Mouse (Mus musculus) MEL (cell line): ENCODE measurements around the gene Smurf1. TPM values are rescaled to one million over a fixed set of nuclear protein-coding genes. Genes with fewer than 3 reads are reported as not detected.

Source experiments
- DNase-seq: peaks from one replicate; pipeline ENCODE4 v3.0.0; 2011; ENCODE audit warnings: low read depth, low spot score
- H3K27ac ChIP-seq: 2 replicates; pipeline ENCODE4 v1.5.1; 2012; ENCODE audit warnings: low read depth, mild to moderate bottlenecking, control low read depth, low read length, moderate library complexity; ENCODE audit not compliant: control insufficient read depth
- H3K27me3 ChIP-seq, 2 experiments: fragments of 150-350 bp in 1 of 2; sonication (generic) in 1 of 2; 2 replicates each; pipeline ENCODE4 v1.6.1; 2012; ENCODE audit warnings: low read length in 2 of 2, mild to moderate bottlenecking in 2 of 2, improper control_type of control experiment in 1 of 2, moderate library complexity in 1 of 2; ENCODE audit not compliant: insufficient read depth in 2 of 2, control insufficient read depth in 1 of 2
- H3K36me3 ChIP-seq, 2 experiments: 2 replicates each; pipeline ENCODE4 v1.6.1; 2012 to 2014; ENCODE audit warnings: low read length in 2 of 2, improper control_type of control experiment in 1 of 2, inconsistent platforms in 1 of 2, mild to moderate bottlenecking in 1 of 2; ENCODE audit not compliant: insufficient read depth in 2 of 2, control insufficient read depth in 1 of 2
- H3K4me1 ChIP-seq, 2 experiments: fragments of 150-350 bp in 1 of 2; sonication (generic) in 1 of 2; 2 replicates each; pipeline ENCODE4 v1.6.1; 2012; ENCODE audit warnings: low read length in 2 of 2, improper control_type of control experiment in 1 of 2, mild to moderate bottlenecking in 1 of 2; ENCODE audit not compliant: insufficient read depth in 2 of 2, control insufficient read depth in 1 of 2
- H3K4me3 ChIP-seq, 2 experiments: fragments of 150-350 bp in 1 of 2; sonication (generic) in 1 of 2; 2 replicates each; pipeline ENCODE4 v1.5.1; 2012; ENCODE audit warnings: low read depth in 2 of 2, low read length in 2 of 2, mild to moderate bottlenecking in 2 of 2, moderate library complexity in 2 of 2, control low read depth in 1 of 2, improper control_type of control experiment in 1 of 2; ENCODE audit not compliant: control insufficient read depth in 1 of 2, insufficient read depth in 1 of 2
- H3K79me2 ChIP-seq: 2 replicates; pipeline ENCODE4 v1.6.1; 2012; ENCODE audit warnings: mild to moderate bottlenecking, low read length, moderate library complexity; ENCODE audit not compliant: control insufficient read depth, poor library complexity, insufficient read depth
- H3K9ac ChIP-seq: 2 replicates; pipeline ENCODE4 v1.6.1; 2012; ENCODE audit warnings: low read depth, mild to moderate bottlenecking, control low read depth, low read length, moderate library complexity; ENCODE audit not compliant: control insufficient read depth, poor library complexity, severe bottlenecking
- H3K9me3 ChIP-seq: fragments of 150-350 bp; sonication (generic); replicated peaks from 2 replicates; pipeline ENCODE4 v1.6.1; 2012; ENCODE audit warnings: mild to moderate bottlenecking, low read length, improper control_type of control experiment, moderate library complexity; ENCODE audit not compliant: insufficient read depth
- BHLHE40 ChIP-seq: IDR thresholded peaks from 2 replicates; pipeline ENCODE4 v1.6.1; 2012; ENCODE audit warnings: low read depth, mild to moderate bottlenecking, inconsistent platforms, low read length, improper control_type of control experiment, borderline replicate concordance
- CHD1 ChIP-seq: IDR thresholded peaks from 2 replicates; pipeline ENCODE4 v1.6.1; 2012; ENCODE audit warnings: low read depth, mild to moderate bottlenecking, inconsistent platforms, low read length, improper control_type of control experiment
- CHD2 ChIP-seq: IDR thresholded peaks from 2 replicates; pipeline ENCODE4 v1.6.1; 2011; ENCODE audit warnings: low read length, improper control_type of control experiment
- CTCF ChIP-seq, 3 experiments: IDR thresholded peaks in 2 of 3; conservative IDR thresholded peaks in 1 of 3; 2 replicates each; pipeline ENCODE4 v1.5.1; 2011 to 2012; ENCODE audit warnings: low read length in 3 of 3, low read depth in 2 of 3, mild to moderate bottlenecking in 2 of 3, improper control_type of control experiment in 1 of 3, inconsistent platforms in 1 of 3, mixed read lengths in 1 of 3, moderate library complexity in 1 of 3; ENCODE audit not compliant: control insufficient read depth in 1 of 3, insufficient read depth in 1 of 3, poor library complexity in 1 of 3, severe bottlenecking in 1 of 3
- E2F4 ChIP-seq: IDR thresholded peaks from 2 replicates; pipeline ENCODE4 v1.6.1; 2011; ENCODE audit warnings: low read depth, low read length, improper control_type of control experiment, borderline replicate concordance
- ELF1 ChIP-seq: IDR thresholded peaks from 2 replicates; pipeline ENCODE4 v1.6.1; 2014; ENCODE audit warnings: low read depth, mild to moderate bottlenecking, inconsistent platforms, low read length, improper control_type of control experiment, moderate library complexity
- EP300 ChIP-seq, 2 experiments: IDR thresholded peaks; 2 replicates each; pipeline ENCODE4 v1.6.1; 2011; ENCODE audit warnings: improper control_type of control experiment in 2 of 2, low read length in 2 of 2, low read depth in 1 of 2, mild to moderate bottlenecking in 1 of 2
- ETS1 ChIP-seq: IDR thresholded peaks from 2 replicates; pipeline ENCODE4 v1.6.1; 2012; ENCODE audit warnings: low read depth, mild to moderate bottlenecking, inconsistent platforms, low read length, improper control_type of control experiment, moderate library complexity
- GABPA ChIP-seq: IDR thresholded peaks from 2 replicates; pipeline ENCODE4 v1.6.1; 2012; ENCODE audit warnings: low read depth, mild to moderate bottlenecking, inconsistent platforms, low read length, improper control_type of control experiment, moderate library complexity
- GATA1 ChIP-seq: IDR thresholded peaks from 2 replicates; pipeline ENCODE4 v1.6.1; 2011; ENCODE audit warnings: low read depth, low read length, improper control_type of control experiment
- KAT2A ChIP-seq: conservative IDR thresholded peaks from 2 replicates; pipeline ENCODE4 v1.6.1; 2012; ENCODE audit warnings: low read depth, low read length, improper control_type of control experiment, inconsistent platforms
- MAFK ChIP-seq: IDR thresholded peaks from 2 replicates; pipeline ENCODE4 v1.6.1; 2011; ENCODE audit warnings: low read depth, mild to moderate bottlenecking, low read length, improper control_type of control experiment, borderline replicate concordance
- MAZ ChIP-seq: IDR thresholded peaks from 2 replicates; pipeline ENCODE4 v1.6.1; 2012; ENCODE audit warnings: low read depth, mild to moderate bottlenecking, inconsistent platforms, low read length, improper control_type of control experiment
- MXI1 ChIP-seq: IDR thresholded peaks from 2 replicates; pipeline ENCODE4 v1.6.1; 2011; ENCODE audit warnings: mild to moderate bottlenecking, low read depth, low read length, improper control_type of control experiment
- MYB ChIP-seq: IDR thresholded peaks from 2 replicates; pipeline ENCODE4 v1.6.1; 2011; ENCODE audit warnings: mild to moderate bottlenecking, low read depth, low read length, improper control_type of control experiment
- NRF1 ChIP-seq: IDR thresholded peaks from 2 replicates; pipeline ENCODE4 v1.6.1; 2014; ENCODE audit warnings: low read depth, mild to moderate bottlenecking, inconsistent platforms, low read length, improper control_type of control experiment, moderate library complexity; ENCODE audit not compliant: poor library complexity, insufficient read depth, severe bottlenecking
- POLR2AphosphoS2 ChIP-seq: IDR thresholded peaks from 2 replicates; pipeline ENCODE4 v1.6.1; 2011; ENCODE audit warnings: low read length, improper control_type of control experiment
- RAD21 ChIP-seq: IDR thresholded peaks from 2 replicates; pipeline ENCODE4 v1.6.1; 2011; ENCODE audit warnings: mild to moderate bottlenecking, low read depth, low read length, improper control_type of control experiment
- SIN3A ChIP-seq: IDR thresholded peaks from 2 replicates; pipeline ENCODE4 v1.6.1; 2012; ENCODE audit warnings: low read length, improper control_type of control experiment, inconsistent platforms
- SMC3 ChIP-seq: IDR thresholded peaks from 2 replicates; pipeline ENCODE4 v1.6.1; 2011; ENCODE audit warnings: low read depth, low read length, improper control_type of control experiment
- TAL1 ChIP-seq: IDR thresholded peaks from 2 replicates; pipeline ENCODE4 v1.6.1; 2012; ENCODE audit warnings: mild to moderate bottlenecking, inconsistent platforms, low read length, moderate library complexity, mixed read lengths
- TBP ChIP-seq: IDR thresholded peaks from 2 replicates; pipeline ENCODE4 v1.8.0; 2011; ENCODE audit warnings: low read depth, low read length, improper control_type of control experiment
- TCF12 ChIP-seq: IDR thresholded peaks from 2 replicates; pipeline ENCODE4 v1.6.1; 2014; ENCODE audit warnings: low read depth, mild to moderate bottlenecking, inconsistent platforms, low read length, improper control_type of control experiment, moderate library complexity
- UBTF ChIP-seq: IDR thresholded peaks from 2 replicates; pipeline ENCODE4 v1.6.1; 2012; ENCODE audit warnings: low read depth, mild to moderate bottlenecking, inconsistent platforms, low read length, improper control_type of control experiment, moderate library complexity, borderline replicate concordance; ENCODE audit not compliant: insufficient read depth
- USF2 ChIP-seq, 2 experiments: IDR thresholded peaks; 2 replicates each; pipeline ENCODE4 v1.6.1; 2011 to 2012; ENCODE audit warnings: improper control_type of control experiment in 2 of 2, low read length in 2 of 2, borderline replicate concordance in 1 of 2, inconsistent platforms in 1 of 2, low read depth in 1 of 2, mild to moderate bottlenecking in 1 of 2; ENCODE audit not compliant: insufficient read depth in 1 of 2
- ZMIZ1 ChIP-seq: IDR thresholded peaks from 2 replicates; pipeline ENCODE4 v1.6.1; 2012; ENCODE audit warnings: low read depth, mild to moderate bottlenecking, inconsistent platforms, low read length, improper control_type of control experiment, moderate library complexity
- ZNF384 ChIP-seq: IDR thresholded peaks from 2 replicates; pipeline ENCODE4 v1.6.1; 2012; ENCODE audit warnings: low read depth, mild to moderate bottlenecking, inconsistent platforms, low read length, improper control_type of control experiment
- polyA plus RNA-seq, 2 experiments: library from polyadenylated mRNA; stranded (reverse) in 1 of 2; unstranded in 1 of 2; fragments of >175 nt in 1 of 2; fragments of >200 nt in 1 of 2; gene quantifications; 2 replicates each; pipeline versions ENCODE4 v1.2.1 to v1.2.4; 2012; ENCODE audit warnings: low replicate concordance in 2 of 2, low read depth in 1 of 2; ENCODE audit not compliant: insufficient read length in 2 of 2, insufficient read depth in 1 of 2, missing spikeins in 1 of 2
- total RNA-seq: library from RNA; depleted of rRNA; stranded (reverse); fragments of 300-350 nt; gene quantifications from 2 replicates; pipeline ENCODE4 v1.2.3, GENCODE M21; 2012

The Smurf1 gene
- total and polyA plus RNA-seq, 3 experiments, result 4.0 to 10.6 TPM; not detected in 1

GRCm38 (mm10) chr5:144872326-144872725, 93.3 kb downstream of the Smurf1 start:
- H3K4me3 ChIP-seq, result no peak overlapping the region
- DNase-seq, result no peak
- no peaks in the 10 kb centered on the region for H3K27me3 ChIP-seq
- H3K9me3 ChIP-seq, result no peaks in the 10 kb centered on the region
- no peak overlapping the region for H3K27ac ChIP-seq
- H3K79me2 ChIP-seq, result no peaks in the 10 kb centered on the region
- no peak overlapping the region for H3K9ac ChIP-seq
- no peaks in the 10 kb centered on the region for H3K36me3 ChIP-seq
- TF ChIP-seq MXI1 (no peak), MYB (no peak), UBTF (no peak), TBP (no peak), CHD2 (no peak), ZMIZ1 (no peak), MAZ (no peak), GABPA (no peak), SMC3 (no peak), USF2 (IDR thresholded peaks at IDR 0.05; ENCODE audit: borderline replicate concordance in 1 of 2, insufficient read depth in 1 of 2, low read depth in 1 of 2, low read length in 2 of 2) (no peak), E2F4 (no peak), EP300 (IDR thresholded peaks at IDR 0.05; ENCODE audit: low read depth in 1 of 2, low read length in 2 of 2) (no peak), CHD1 (no peak), TAL1 (no peak), SIN3A (no peak), GATA1 (no peak), MAFK (no peak), BHLHE40 (no peak), TCF12 (no peak)
- TF ChIP-seq, all 39 proteins: peak for 0
- H3K4me1 ChIP-seq, result peaks cover 0 to 3% of the 10 kb centered on the region in 2 experiments; a peak in 2 of 4 replicates

DNA sequence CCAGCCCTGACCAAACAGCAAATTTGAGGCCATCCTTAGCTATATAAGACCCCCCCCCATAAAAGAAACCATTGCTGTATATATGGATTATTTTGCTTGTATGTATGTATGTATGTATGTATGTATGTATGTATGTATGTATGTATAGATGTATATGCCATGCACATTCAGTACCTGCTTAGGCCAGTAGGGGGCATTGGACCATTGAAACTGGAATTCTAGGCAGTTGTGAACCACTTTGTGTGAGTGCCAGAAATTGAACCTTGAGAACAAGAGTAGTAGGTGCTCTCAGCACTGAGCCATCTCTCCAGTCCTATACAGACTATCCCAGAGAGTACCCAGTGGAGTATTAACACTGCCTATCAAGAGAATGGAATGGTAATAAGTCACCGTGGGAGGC, 93.9 kb downstream of the Smurf1 start:
- H3K36me3 ChIP-seq, result no peaks in the 10 kb centered on the region
- TF ChIP-seq SIN3A (no peak), ZNF384 (no peak), POLR2AphosphoS2 (no peak), NRF1 (no peak), UBTF (no peak), ELF1 (no peak), CTCF (IDR thresholded peaks at IDR 0.05 in 2 of 3, conservative IDR thresholded peaks at IDR 0.05 in 1 of 3; ENCODE audit: control insufficient read depth in 1 of 3, insufficient read depth in 1 of 3, low read depth in 2 of 3, low read length in 3 of 3, poor library complexity in 1 of 3, severe bottlenecking in 1 of 3) (peak in 2 of 3 experiments; percentile 59 to 74; a peak in 4 of 6 replicates), KAT2A (no peak), TAL1 (no peak), RAD21 (peak; percentile 31), SMC3 (peak; percentile 36), MXI1 (no peak), E2F4 (no peak), MAZ (no peak), CHD1 (no peak), EP300 (IDR thresholded peaks at IDR 0.05; ENCODE audit: low read depth in 1 of 2, low read length in 2 of 2) (no peak), MYB (no peak), ETS1 (no peak)
- no peaks in the 10 kb centered on the region for H3K9me3 ChIP-seq
- H3K27me3 ChIP-seq, result no peaks in the 10 kb centered on the region
- no peak overlapping the region for H3K4me3 ChIP-seq
- H3K79me2 ChIP-seq, result no peaks in the 10 kb centered on the region
- H3K27ac ChIP-seq, result no peak overlapping the region
- H3K4me1 ChIP-seq, result peaks cover 0 to 3% of the 10 kb centered on the region in 2 experiments; a peak in 2 of 4 replicates
- H3K9ac ChIP-seq, result no peak overlapping the region
- DNase-seq, result peak; percentile 46
